Mouse (Mus musculus): ENCODE measurements at regions not wholly inside any gene's neighbourhood (a gene's known extent, or its start where the extent isn't known, plus 50 kb on each side); places are given as distances from the start of the nearest gene placed in this dataset.
"Not testable (repeated sequence)": the region's sequence is repeated elsewhere in the genome, so short reads cannot be mapped to it uniquely, and the experiment has no call there.

- WGBS = 73% methylated on average over 1 of the region's 1 CpGs
- not testable (repeated sequence) for H3K27me3 ChIP-seq (ENCODE audit: control insufficient read depth, insufficient read depth, low read length); H3K27ac ChIP-seq (replicated peaks; ENCODE audit: low read depth, low read length); H3K9ac ChIP-seq (replicated peaks; ENCODE audit: low read length); H3K4me2 ChIP-seq (ENCODE audit: low read length); H3K4me3 ChIP-seq (replicated peaks; ENCODE audit: low read depth, low read length); H3K36me3 ChIP-seq (ENCODE audit: control insufficient read depth, insufficient read depth, low read length); ATAC-seq (ENCODE audit: low FRiP score, low TSS enrichment); DNase-seq; H3K9me3 ChIP-seq (ENCODE audit: control insufficient read depth, low read length)
- H3K4me1 ChIP-seq (ENCODE audit: control insufficient read depth, insufficient read depth, low read length) = peaks cover 32% of the 10 kb centered on the region
Observed at GRCm38 (mm10) chr17:13654606-13655005, 105.7 kb upstream of the Afdn start.

DNA sequence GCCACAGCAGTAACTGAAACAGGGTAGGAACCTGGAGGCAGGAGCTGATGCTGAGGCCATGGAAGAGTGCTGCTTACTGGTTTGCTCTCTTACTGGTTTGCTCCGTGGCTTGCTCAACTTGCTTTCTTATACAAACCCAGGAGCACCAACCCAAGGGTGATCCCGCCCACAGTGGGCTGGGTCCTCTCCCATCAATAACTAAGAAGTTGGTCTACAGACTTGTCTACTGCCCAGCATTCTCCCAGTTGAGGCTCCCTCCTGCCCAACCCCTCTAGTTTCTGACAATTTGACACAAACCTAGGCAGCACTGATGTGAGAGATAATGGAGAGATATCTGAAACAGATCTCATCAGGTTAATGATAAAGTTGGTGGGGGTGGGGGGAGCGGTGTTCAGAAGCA is 104.3 kb upstream of the Afdn start:
- H3K9ac ChIP-seq (replicated peaks; ENCODE audit: low read length) = no peak overlapping the region
- no peaks in the 10 kb centered on the region for H3K36me3 ChIP-seq (ENCODE audit: control insufficient read depth, insufficient read depth, low read length)
- DNase-seq = no peak
- H3K4me1 ChIP-seq (ENCODE audit: control insufficient read depth, insufficient read depth, low read length) = peaks cover 32% of the 10 kb centered on the region
- peak overlapping the region; percentile 79 for H3K27ac ChIP-seq (replicated peaks; ENCODE audit: low read depth, low read length)
- no peaks in the 10 kb centered on the region for H3K9me3 ChIP-seq (ENCODE audit: control insufficient read depth, low read length)
- H3K27me3 ChIP-seq (ENCODE audit: control insufficient read depth, insufficient read depth, low read length) = no peaks in the 10 kb centered on the region
- no peak overlapping the region for H3K4me3 ChIP-seq (replicated peaks; ENCODE audit: low read depth, low read length)
- H3K4me2 ChIP-seq (ENCODE audit: low read length) = peak overlapping the region; percentile 33; the same call in 1 of the 2 replicates
- WGBS = 18% methylated on average over 3 of the region's 3 CpGs
- no peak for ATAC-seq (ENCODE audit: low FRiP score, low TSS enrichment)

DNA sequence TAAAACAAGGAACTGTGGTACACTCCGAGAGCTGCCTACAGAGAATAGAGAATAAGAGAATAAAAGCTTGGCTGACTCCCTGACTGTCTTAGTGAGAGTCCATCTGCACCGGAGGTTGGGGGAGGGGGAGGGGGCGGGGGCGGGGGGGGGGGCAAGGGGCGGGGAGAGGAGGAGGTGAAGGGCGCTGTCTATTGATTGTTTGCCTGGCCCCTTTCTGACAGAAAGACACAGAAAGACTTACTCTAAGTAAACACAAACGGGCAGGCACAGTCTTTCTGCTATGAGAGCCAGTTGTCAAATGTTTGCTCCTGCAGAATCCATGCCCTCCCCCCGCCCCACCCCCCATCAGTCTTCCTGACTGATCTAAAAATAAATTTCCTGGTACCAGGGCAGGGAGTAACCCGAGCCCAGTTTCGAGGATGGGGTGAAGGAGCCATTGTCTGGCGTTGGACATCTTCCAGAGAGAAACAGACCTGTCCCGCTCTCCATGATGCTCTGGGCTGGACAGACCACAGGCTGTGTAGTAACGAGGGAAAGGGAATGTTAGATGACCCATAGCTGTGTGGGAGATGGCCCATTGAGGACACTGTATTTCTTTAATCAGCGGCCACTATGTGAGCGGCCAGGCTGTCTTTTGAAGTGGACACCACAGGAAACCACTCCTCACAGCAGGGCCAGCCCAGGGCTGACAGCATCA is 103.7 kb upstream of the Afdn start:
- H3K36me3 ChIP-seq (ENCODE audit: control insufficient read depth, insufficient read depth, low read length) = no peaks in the 10 kb centered on the region
- peaks cover 32% of the 10 kb centered on the region for H3K4me1 ChIP-seq (ENCODE audit: control insufficient read depth, insufficient read depth, low read length)
- WGBS = 2% methylated on average over 12 of the region's 15 CpGs
- DNase-seq = peak; percentile 62
- H3K9me3 ChIP-seq (ENCODE audit: control insufficient read depth, low read length) = no peaks in the 10 kb centered on the region
- H3K9ac ChIP-seq (replicated peaks; ENCODE audit: low read length) = peak overlapping the region; percentile 42; the same call in 1 of the 2 replicates
- H3K27me3 ChIP-seq (ENCODE audit: control insufficient read depth, insufficient read depth, low read length) = no peaks in the 10 kb centered on the region
- peak overlapping the region; percentile 33 for H3K4me2 ChIP-seq (ENCODE audit: low read length)
- ATAC-seq (ENCODE audit: low FRiP score, low TSS enrichment) = peak; percentile 41
- H3K27ac ChIP-seq (replicated peaks; ENCODE audit: low read depth, low read length) = peak overlapping the region; percentile 79
- H3K4me3 ChIP-seq (replicated peaks; ENCODE audit: low read depth, low read length) = no peak overlapping the region

- Histone ChIP-seq H3K9me3 (ENCODE audit: control insufficient read depth, low read length) (no peaks in the 10 kb centered on the region), H3K9ac (replicated peaks; ENCODE audit: low read length) (no peak overlapping the region), H3K4me3 (replicated peaks; ENCODE audit: low read depth, low read length) (no peak overlapping the region), H3K27me3 (ENCODE audit: control insufficient read depth, insufficient read depth, low read length) (no peaks in the 10 kb centered on the region), H3K4me1 (ENCODE audit: control insufficient read depth, insufficient read depth, low read length) (peaks cover 32% of the 10 kb centered on the region), H3K36me3 (ENCODE audit: control insufficient read depth, insufficient read depth, low read length) (no peaks in the 10 kb centered on the region), H3K4me2 (ENCODE audit: low read length) (peak overlapping the region; percentile 33), H3K27ac (replicated peaks; ENCODE audit: low read depth, low read length) (peak overlapping the region; percentile 79)
- WGBS = 17% methylated on average over 10 of the region's 10 CpGs
- no peak for ATAC-seq (ENCODE audit: low FRiP score, low TSS enrichment)
- DNase-seq = no peak
Observed at GRCm38 (mm10) chr17:13657182-13657562, 103.2 kb upstream of the Afdn start.

DNA sequence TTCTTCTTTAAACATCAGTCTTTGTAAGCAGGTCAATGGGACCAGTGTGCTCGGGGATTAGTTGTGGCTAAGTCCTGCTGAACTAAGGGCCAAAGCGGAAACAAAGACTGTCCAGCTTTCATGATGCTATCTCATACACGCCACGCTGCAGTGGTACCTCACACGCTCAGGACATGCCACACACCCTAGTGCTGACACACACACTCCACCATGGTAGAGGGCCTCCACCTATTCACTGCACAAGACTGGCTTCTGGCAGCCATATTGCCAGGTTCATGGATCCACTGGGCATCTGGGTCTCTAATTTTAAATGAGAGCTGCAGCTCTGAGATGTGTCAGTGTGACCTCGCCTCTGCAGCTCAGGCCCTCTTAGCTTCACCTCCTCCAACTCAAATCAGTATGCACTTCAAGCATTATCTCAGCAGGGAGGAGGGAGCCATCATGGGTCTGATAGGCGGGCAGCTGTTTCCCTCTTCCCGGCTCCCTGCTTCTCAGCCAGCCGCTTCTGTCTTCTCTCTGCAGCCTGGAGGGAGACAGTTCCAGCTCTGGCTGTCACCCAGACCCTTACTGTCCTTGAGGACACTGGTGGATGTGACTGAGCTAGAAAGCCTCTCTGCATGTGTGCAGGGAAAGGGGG is 102.6 kb upstream of the Afdn start:
- Histone ChIP-seq H3K27ac (replicated peaks; ENCODE audit: low read depth, low read length) (peak overlapping the region; percentile 87), H3K4me2 (ENCODE audit: low read length) (no peak overlapping the region), H3K36me3 (ENCODE audit: control insufficient read depth, insufficient read depth, low read length) (no peaks in the 10 kb centered on the region), H3K9ac (replicated peaks; ENCODE audit: low read length) (no peak overlapping the region), H3K4me3 (replicated peaks; ENCODE audit: low read depth, low read length) (no peak overlapping the region), H3K27me3 (ENCODE audit: control insufficient read depth, insufficient read depth, low read length) (no peaks in the 10 kb centered on the region), H3K9me3 (ENCODE audit: control insufficient read depth, low read length) (no peaks in the 10 kb centered on the region), H3K4me1 (ENCODE audit: control insufficient read depth, insufficient read depth, low read length) (peaks cover 32% of the 10 kb centered on the region)
- WGBS = 9% methylated on average over 9 of the region's 9 CpGs
- DNase-seq = peak; percentile 75
- peak; percentile 66 for ATAC-seq (ENCODE audit: low FRiP score, low TSS enrichment)

DNA sequence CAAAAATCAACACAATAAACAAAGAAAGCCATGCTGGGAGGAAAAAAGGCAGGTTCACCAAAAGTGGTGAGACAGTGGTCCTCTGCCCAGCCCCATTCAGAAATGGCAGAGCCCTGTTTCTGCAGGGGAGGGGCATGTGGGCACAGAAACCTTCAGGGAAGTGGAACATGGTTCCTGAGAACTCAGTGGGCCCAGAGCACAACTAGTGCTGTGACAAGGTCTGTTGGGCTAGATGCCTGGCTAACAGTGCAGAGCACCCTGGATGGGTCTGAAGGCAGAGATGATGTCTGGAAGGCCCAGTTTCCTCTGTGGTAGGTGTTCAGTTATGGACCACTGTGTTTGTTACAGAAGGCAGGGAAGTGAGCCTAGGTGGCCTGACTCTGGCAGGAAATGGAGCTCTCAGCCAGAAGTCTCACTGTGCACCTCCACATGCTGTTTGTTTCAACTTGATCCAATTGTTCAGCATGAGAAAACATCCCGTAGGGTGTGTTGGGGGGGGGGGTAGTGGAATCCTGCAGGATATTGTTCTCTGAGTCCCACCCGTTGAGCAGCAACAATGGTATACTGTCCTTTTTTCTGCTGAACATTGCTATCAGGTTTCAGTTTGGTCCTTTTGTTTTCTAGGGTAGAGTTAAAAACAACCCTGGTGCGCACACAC is 101.9 kb upstream of the Afdn start:
- ATAC-seq (ENCODE audit: low FRiP score, low TSS enrichment) (peak; percentile 35), DNase-seq (no peak)
- no peak overlapping the region for H3K4me3 ChIP-seq (replicated peaks; ENCODE audit: low read depth, low read length)
- peak overlapping the region; percentile 87 for H3K27ac ChIP-seq (replicated peaks; ENCODE audit: low read depth, low read length)
- H3K9ac ChIP-seq (replicated peaks; ENCODE audit: low read length) = no peak overlapping the region
- no peaks in the 10 kb centered on the region for H3K27me3 ChIP-seq (ENCODE audit: control insufficient read depth, insufficient read depth, low read length)
- H3K36me3 ChIP-seq (ENCODE audit: control insufficient read depth, insufficient read depth, low read length) = no peaks in the 10 kb centered on the region
- no peaks in the 10 kb centered on the region for H3K9me3 ChIP-seq (ENCODE audit: control insufficient read depth, low read length)
- 9% methylated on average over 3 of the region's 3 CpGs for WGBS
- H3K4me1 ChIP-seq (ENCODE audit: control insufficient read depth, insufficient read depth, low read length) = peaks cover 32% of the 10 kb centered on the region
- H3K4me2 ChIP-seq (ENCODE audit: low read length) = no peak overlapping the region

GRCm38 (mm10) chr17:13659103-13659502 is 101.2 kb upstream of the Afdn start:
- DNase-seq (no peak), ATAC-seq (ENCODE audit: low FRiP score, low TSS enrichment) (no peak)
- WGBS = 9% methylated on average over 8 of the region's 8 CpGs
- H3K4me3 ChIP-seq (replicated peaks; ENCODE audit: low read depth, low read length) = no peak overlapping the region
- no peaks in the 10 kb centered on the region for H3K27me3 ChIP-seq (ENCODE audit: control insufficient read depth, insufficient read depth, low read length)
- H3K9me3 ChIP-seq (ENCODE audit: control insufficient read depth, low read length) = no peaks in the 10 kb centered on the region
- no peak overlapping the region for H3K9ac ChIP-seq (replicated peaks; ENCODE audit: low read length)
- H3K36me3 ChIP-seq (ENCODE audit: control insufficient read depth, insufficient read depth, low read length) = no peaks in the 10 kb centered on the region
- H3K27ac ChIP-seq (replicated peaks; ENCODE audit: low read depth, low read length) = peak overlapping the region; percentile 87
- peaks cover 32% of the 10 kb centered on the region for H3K4me1 ChIP-seq (ENCODE audit: control insufficient read depth, insufficient read depth, low read length)
- H3K4me2 ChIP-seq (ENCODE audit: low read length) = no peak overlapping the region

GRCm38 (mm10) chr17:13659943-13660342 is 100.4 kb upstream of the Afdn start:
- DNase-seq = no peak
- Histone ChIP-seq H3K9me3 (ENCODE audit: control insufficient read depth, low read length) (no peaks in the 10 kb centered on the region), H3K4me3 (replicated peaks; ENCODE audit: low read depth, low read length) (no peak overlapping the region), H3K36me3 (ENCODE audit: control insufficient read depth, insufficient read depth, low read length) (no peaks in the 10 kb centered on the region), H3K27me3 (ENCODE audit: control insufficient read depth, insufficient read depth, low read length) (no peaks in the 10 kb centered on the region), H3K9ac (replicated peaks; ENCODE audit: low read length) (no peak overlapping the region), H3K4me1 (ENCODE audit: control insufficient read depth, insufficient read depth, low read length) (peaks cover 32% of the 10 kb centered on the region), H3K27ac (replicated peaks; ENCODE audit: low read depth, low read length) (no peak overlapping the region; the same call in 1 of the 2 replicates), H3K4me2 (ENCODE audit: low read length) (no peak overlapping the region)
- WGBS = 53% methylated on average over 4 of the region's 4 CpGs
- no peak for ATAC-seq (ENCODE audit: low FRiP score, low TSS enrichment)

All from midbrain, embryonic 14.5 days (tissue).